ENCODE assay signal across 30 mouse cellular contexts in the genomic region with DNA sequence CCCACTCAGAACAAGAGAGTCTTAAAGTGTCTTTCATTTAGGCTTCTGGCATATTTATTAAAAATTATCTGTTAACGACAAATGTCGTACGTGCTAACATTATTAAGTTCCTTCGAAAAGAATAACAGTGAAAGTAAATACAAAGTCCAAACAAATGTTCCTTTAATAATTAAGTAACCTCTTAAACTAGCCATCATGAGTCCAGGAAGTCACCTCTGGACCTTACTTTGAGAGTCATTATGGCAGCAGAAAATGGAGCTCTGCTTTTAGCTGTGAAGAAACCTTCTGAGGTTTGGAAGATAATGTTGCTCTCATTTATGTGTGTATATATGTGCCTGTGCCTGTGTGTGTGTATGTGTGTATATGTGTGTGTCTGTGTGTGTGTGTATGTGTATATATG. TPM values are rescaled to one million over a fixed set of nuclear protein-coding genes. Genes with fewer than 3 reads are reported as not detected.
"Had no signal": no experiment of that assay in that cellular context is flagged by ENCODE, and none has a peak within 500 bp of the region (broad histone marks: within the 10 kb centered on the region; RNA-seq: fewer than 3 reads in every experiment).

No protein-coding gene starts in this region.

- H3K4me3 ChIP-seq: heart, adult 2 months; heart, embryonic 10.5 days; heart, embryonic 12.5 days; heart, embryonic 13.5 days; heart, embryonic 15.5 days; hindbrain, embryonic 10.5 days; hindbrain, embryonic 12.5 days; hindbrain, embryonic 13.5 days; hindbrain, embryonic 15.5 days; intestine, embryonic 15.5 days; kidney, embryonic 15.5 days; layer of hippocampus, adult 2 months; left cerebral cortex, adult 2 months had no signal

- H3K4me1 ChIP-seq: heart, embryonic 10.5 days; heart, embryonic 12.5 days; heart, embryonic 13.5 days; heart, embryonic 15.5 days; hindbrain, embryonic 10.5 days; hindbrain, embryonic 12.5 days; hindbrain, embryonic 13.5 days; hindbrain, embryonic 15.5 days; intestine, embryonic 15.5 days had no signal

- H3K9me3 ChIP-seq: heart, embryonic 10.5 days; heart, embryonic 12.5 days; heart, embryonic 13.5 days; heart, embryonic 15.5 days; hindbrain, embryonic 12.5 days; hindbrain, embryonic 13.5 days; hindbrain, embryonic 15.5 days; intestine, embryonic 15.5 days; kidney, embryonic 15.5 days had no signal

- DNase-seq: heart, adult 2 months; heart, postnatal 10 days; heart, postnatal 14 days; heart, postnatal 36 days; heart, postnatal 4 days; layer of hippocampus, adult 9-11 months; layer of hippocampus, postnatal 36 days had no signal

- H3K4me2 ChIP-seq: heart, embryonic 11.5 days; heart, embryonic 12.5 days; heart, embryonic 13.5 days; heart, embryonic 15.5 days; hindbrain, embryonic 12.5 days; hindbrain, embryonic 13.5 days; hindbrain, embryonic 14.5 days; hindbrain, embryonic 15.5 days; intestine, embryonic 15.5 days; kidney, embryonic 15.5 days had no signal

- H3K36me3 ChIP-seq: intestine, embryonic 15.5 days had no signal

- H3K9ac ChIP-seq: heart, embryonic 12.5 days; heart, embryonic 13.5 days; heart, embryonic 15.5 days; hindbrain, embryonic 12.5 days; hindbrain, embryonic 13.5 days; hindbrain, embryonic 14.5 days; hindbrain, embryonic 15.5 days; intestine, embryonic 15.5 days; kidney, embryonic 15.5 days had no signal

- H3K27ac ChIP-seq: heart, adult 2 months; heart, embryonic 10.5 days; heart, embryonic 13.5 days; heart, embryonic 15.5 days; hindbrain, embryonic 10.5 days; hindbrain, embryonic 12.5 days; hindbrain, embryonic 13.5 days; hindbrain, embryonic 14.5 days; hindbrain, embryonic 15.5 days; hindbrain, postnatal 0 days; intestine, embryonic 15.5 days; kidney, embryonic 15.5 days; layer of hippocampus, adult 2 months; left cerebral cortex, adult 2 months had no signal

- H3K27me3 ChIP-seq: heart, embryonic 12.5 days; heart, embryonic 13.5 days; heart, embryonic 15.5 days; hindbrain, embryonic 12.5 days; hindbrain, embryonic 13.5 days; hindbrain, embryonic 15.5 days; intestine, embryonic 15.5 days; kidney, embryonic 15.5 days had no signal

- ATAC-seq: hindbrain, embryonic 16.5 days; hindbrain, postnatal 0 days; inflammation-experienced regulatory T-cells, adult 6 months; intestine, embryonic 15.5 days; intestine, embryonic 16.5 days; intestine, postnatal 0 days had no signal

RNA-seq across cellular contexts. Expression of gene Pcare, which starts 51.2 kb away (rescaled TPM):
- polyA plus RNA-seq: heart, embryonic 11.5 days; heart, embryonic 12.5 days; heart, embryonic 13.5 days; heart, embryonic 14.5 days; hindbrain, embryonic 10.5 days; hindbrain, embryonic 11.5 days; hindbrain, embryonic 12.5 days; hindbrain, embryonic 13.5 days; hindbrain, embryonic 14.5 days; hindbrain, embryonic 15.5 days; hindbrain, postnatal 0 days; inflammation-experienced regulatory T-cells, adult 6 months; intestine, embryonic 14.5 days; intestine, embryonic 15.5 days; intestine, embryonic 16.5 days; intestine, postnatal 0 days; kidney, embryonic 15.5 days; large intestine, adult 2 months had no signal
